Mouse (Mus musculus) ES-Bruce4 (cell line): ENCODE measurements at regions not wholly inside any gene's neighbourhood (a gene's known extent, or its start where the extent isn't known, plus 50 kb on each side); places are given as distances from the start of the nearest gene placed in this dataset.

Source experiments
- H3K27ac ChIP-seq: 2 replicates; pipeline ENCODE4 v1.5.1; 2012; ENCODE audit warnings: low read length, inconsistent platforms; ENCODE audit not compliant: insufficient read depth
- H3K27me3 ChIP-seq: 2 replicates; pipeline ENCODE4 v1.6.1; 2012; ENCODE audit warnings: mild to moderate bottlenecking, low read length, inconsistent platforms; ENCODE audit not compliant: control insufficient read depth, poor library complexity, insufficient read depth, severe bottlenecking
- H3K36me3 ChIP-seq: 2 replicates; pipeline ENCODE4 v1.6.1; 2012; ENCODE audit warnings: inconsistent platforms, mild to moderate bottlenecking, low read length, moderate library complexity; ENCODE audit not compliant: control insufficient read depth, poor library complexity, insufficient read depth, severe bottlenecking
- H3K4me1 ChIP-seq: one replicate; pipeline ENCODE4 v1.8.1; 2011; ENCODE audit warnings: low read length; ENCODE audit not compliant: control insufficient read depth, insufficient read depth
- H3K4me3 ChIP-seq: 2 replicates; pipeline ENCODE4 v1.5.1; 2011; ENCODE audit warnings: low read depth, mild to moderate bottlenecking, low read length
- H3K9ac ChIP-seq: 2 replicates; pipeline ENCODE4 v1.6.1; 2012; ENCODE audit warnings: low read depth, mild to moderate bottlenecking, inconsistent platforms; ENCODE audit not compliant: poor library complexity, severe bottlenecking
- H3K9me3 ChIP-seq: replicated peaks from 2 replicates; pipeline ENCODE4 v1.6.1; 2012; ENCODE audit warnings: mild to moderate bottlenecking, low read length, inconsistent platforms; ENCODE audit not compliant: control insufficient read depth, poor library complexity, insufficient read depth, severe bottlenecking
- CTCF ChIP-seq: IDR thresholded peaks from one replicate; pipeline ENCODE4 v1.8.1; 2011; ENCODE audit warnings: low read depth, low read length
- EP300 ChIP-seq: IDR thresholded peaks from 2 replicates; pipeline ENCODE4 v1.6.1; 2011; ENCODE audit warnings: low read depth, low read length; ENCODE audit not compliant: insufficient read depth
- POLR2A ChIP-seq: IDR thresholded peaks from one replicate; pipeline ENCODE4 v1.8.1; 2011; ENCODE audit warnings: low read length; ENCODE audit not compliant: insufficient read depth

- Histone ChIP-seq H3K4me1 (peaks cover 3% of the 10 kb centered on the region), H3K36me3 (no peaks in the 10 kb centered on the region), H3K9ac (no peak overlapping the region), H3K27ac (no peak overlapping the region), H3K4me3 (no peak overlapping the region), H3K27me3 (no peaks in the 10 kb centered on the region), H3K9me3 (no peaks in the 10 kb centered on the region)
- no peak for TF ChIP-seq EP300
- TF ChIP-seq CTCF = no peak
- TF ChIP-seq POLR2A = no peak
Measured at GRCm38 (mm10) chr17:4281451-4281850, 585.4 kb upstream of the Nox3 start.

GRCm38 (mm10) chr17:4291418-4291817 is 595.4 kb upstream of the Nox3 start:
- Histone ChIP-seq H3K9me3 (no peaks in the 10 kb centered on the region), H3K27me3 (no peaks in the 10 kb centered on the region), H3K9ac (no peak overlapping the region), H3K4me3 (no peak overlapping the region), H3K36me3 (no peaks in the 10 kb centered on the region), H3K27ac (no peak overlapping the region), H3K4me1 (no peaks in the 10 kb centered on the region)
- TF ChIP-seq CTCF = no peak
- TF ChIP-seq EP300 = no peak
- no peak for TF ChIP-seq POLR2A

GRCm38 (mm10) chr17:4296521-4297155 is 600.6 kb upstream of the Nox3 start:
- Histone ChIP-seq H3K9ac (no peak overlapping the region), H3K4me1 (no peaks in the 10 kb centered on the region), H3K27ac (no peak overlapping the region), H3K9me3 (peaks cover 7% of the 10 kb centered on the region; the same call in 1 of the 2 replicates), H3K36me3 (no peaks in the 10 kb centered on the region), H3K27me3 (no peaks in the 10 kb centered on the region), H3K4me3 (no peak overlapping the region)
- TF ChIP-seq CTCF = no peak

- no peak overlapping the region for H3K4me3 ChIP-seq
- H3K27ac ChIP-seq = no peak overlapping the region
- H3K27me3 ChIP-seq = no peaks in the 10 kb centered on the region
- H3K4me1 ChIP-seq = no peaks in the 10 kb centered on the region
- TF ChIP-seq POLR2A (no peak), EP300 (no peak), CTCF (no peak)
- H3K36me3 ChIP-seq = no peaks in the 10 kb centered on the region
- H3K9ac ChIP-seq = no peak overlapping the region
- peaks cover 7% of the 10 kb centered on the region; the same call in 1 of the 2 replicates for H3K9me3 ChIP-seq
Measured at GRCm38 (mm10) chr17:4297156-4297535, 601.1 kb upstream of the Nox3 start.

DNA sequence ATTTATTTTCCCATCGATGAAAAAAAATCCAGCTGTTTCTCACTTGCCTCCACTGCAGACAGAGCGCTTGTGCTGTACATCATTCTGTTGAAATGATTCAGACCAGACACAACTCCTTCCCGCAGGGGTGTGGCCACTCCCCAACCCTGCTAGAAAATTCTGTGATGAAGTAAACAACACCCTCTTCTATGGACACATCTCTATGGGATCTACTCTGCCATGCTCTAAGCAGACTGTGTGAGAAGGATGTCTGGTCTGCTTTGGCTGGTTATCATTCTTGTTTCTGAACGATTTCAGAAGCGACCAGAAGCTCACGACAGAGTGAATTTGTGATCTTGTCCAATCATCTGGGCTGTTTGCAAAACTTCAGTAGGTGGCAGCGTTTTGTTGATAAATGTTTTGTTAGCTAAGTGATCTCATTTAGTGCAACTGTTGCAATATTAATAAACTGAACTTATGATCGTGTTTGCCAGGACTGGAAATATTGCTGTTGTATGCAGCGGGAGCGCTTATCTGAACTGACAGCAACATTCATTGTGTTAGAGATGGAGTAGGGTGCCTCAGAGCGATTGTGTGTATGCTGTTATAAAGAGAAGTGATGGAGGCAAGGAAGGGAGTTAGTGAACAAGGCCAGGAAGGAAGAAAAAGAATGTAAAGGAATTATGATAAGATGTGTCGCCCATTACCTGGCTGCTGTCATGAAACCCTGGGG is 605.2 kb upstream of the Nox3 start:
- TF ChIP-seq CTCF = no peak
- no peak for TF ChIP-seq POLR2A
- TF ChIP-seq EP300 = no peak
- Histone ChIP-seq H3K9me3 (peaks cover 7% of the 10 kb centered on the region; the same call in 1 of the 2 replicates), H3K4me1 (no peaks in the 10 kb centered on the region), H3K27ac (no peak overlapping the region), H3K36me3 (no peaks in the 10 kb centered on the region), H3K4me3 (no peak overlapping the region), H3K27me3 (no peaks in the 10 kb centered on the region), H3K9ac (no peak overlapping the region)

DNA sequence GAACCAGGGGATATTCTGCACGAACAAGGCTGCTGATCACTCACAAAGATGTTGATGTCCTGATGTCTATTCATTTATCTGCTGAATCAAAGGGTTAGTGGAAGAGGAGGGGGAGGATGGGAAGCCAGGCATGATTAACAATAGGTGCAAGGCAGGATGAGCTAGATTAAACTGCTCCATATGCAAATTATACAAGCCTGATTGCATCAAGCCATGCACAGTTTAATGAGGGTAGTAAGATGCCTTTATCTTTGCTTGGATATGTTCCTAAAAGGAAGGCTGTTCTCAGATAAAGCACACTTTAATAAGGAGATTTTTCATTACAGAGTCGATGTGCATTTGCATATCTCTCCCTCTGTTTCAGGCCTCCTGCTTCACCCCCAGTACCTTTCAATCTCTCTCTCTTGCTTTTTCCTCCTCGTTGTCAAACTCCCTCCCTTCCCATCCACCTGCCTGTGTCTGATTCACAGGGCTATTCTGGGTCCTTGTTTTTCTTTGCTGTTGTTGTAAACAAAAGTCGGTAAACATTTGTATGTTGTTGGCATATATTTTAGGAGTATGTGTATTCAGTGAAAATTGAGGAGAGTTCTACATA is 615.8 kb upstream of the Nox3 start:
- Histone ChIP-seq H3K36me3 (no peaks in the 10 kb centered on the region), H3K9ac (no peak overlapping the region), H3K9me3 (no peaks in the 10 kb centered on the region), H3K27me3 (no peaks in the 10 kb centered on the region), H3K4me1 (no peaks in the 10 kb centered on the region), H3K27ac (no peak overlapping the region), H3K4me3 (no peak overlapping the region)
- TF ChIP-seq EP300 = no peak
